16 mouse cellular contexts compared by ENCODE assay signal in the genomic region with DNA sequence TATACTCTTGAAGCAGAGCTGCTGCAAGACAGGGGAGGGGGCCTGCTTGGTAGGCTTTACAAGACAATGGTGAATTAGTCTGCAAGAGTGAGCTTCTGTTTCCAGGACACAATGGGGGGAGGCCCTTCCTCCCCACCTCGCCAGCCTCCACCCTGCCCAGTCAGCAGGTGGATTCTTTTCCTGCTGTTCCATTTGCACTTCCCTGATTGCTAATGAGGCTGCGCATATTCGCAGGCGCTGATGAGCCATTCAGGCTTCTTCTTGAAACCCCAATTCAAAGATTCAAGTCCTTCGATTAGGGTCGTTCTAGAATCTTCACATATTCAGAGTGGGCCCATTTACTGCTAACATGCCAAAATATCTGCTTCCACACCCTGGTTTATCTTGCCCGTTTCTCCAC.
"Had no signal": no experiment of that assay in that cellular context is flagged by ENCODE, and none has a peak within 500 bp of the region (broad histone marks: within the 10 kb centered on the region; RNA-seq: fewer than 3 reads in every experiment).

No protein-coding gene starts in this region.

- H3K4me1 ChIP-seq: limb, embryonic 15.5 days; liver, embryonic 12.5 days; midbrain, embryonic 15.5 days had no signal

- H3K27ac ChIP-seq: kidney, postnatal 0 days; limb, embryonic 15.5 days; liver, embryonic 12.5 days; midbrain, embryonic 15.5 days; neural tube, embryonic 13.5 days had no signal

- DNase-seq: kidney, adult 9 months; kidney, postnatal 36 days; layer of hippocampus, adult 9-11 months; layer of hippocampus, postnatal 36 days; lung, embryonic 14.5 days; lung, postnatal 10 days; lung, postnatal 4 days; spleen, adult 18-20 months; thymus, adult 2 months; thymus, postnatal 25 days had no signal

- H3K27me3 ChIP-seq: limb, embryonic 15.5 days; liver, embryonic 12.5 days; midbrain, embryonic 15.5 days; neural tube, embryonic 13.5 days had no signal

- H3K9me3 ChIP-seq: limb, embryonic 15.5 days; liver, embryonic 12.5 days; midbrain, embryonic 15.5 days; neural tube, embryonic 13.5 days had no signal

- H3K9ac ChIP-seq: limb, embryonic 15.5 days; liver, embryonic 12.5 days; lung, embryonic 14.5 days; midbrain, embryonic 15.5 days; neural tube, embryonic 13.5 days had no signal

- H3K4me3 ChIP-seq: limb, embryonic 15.5 days; liver, embryonic 12.5 days; midbrain, embryonic 15.5 days; neural tube, embryonic 13.5 days had no signal

- ATAC-seq: liver, embryonic 12.5 days; midbrain, embryonic 15.5 days had no signal

- H3K4me2 ChIP-seq: limb, embryonic 15.5 days; liver, embryonic 12.5 days; lung, embryonic 14.5 days; midbrain, embryonic 11.5 days; midbrain, embryonic 15.5 days; neural tube, embryonic 13.5 days had no signal

- H3K36me3 ChIP-seq: limb, embryonic 15.5 days; liver, embryonic 12.5 days; midbrain, embryonic 15.5 days; neural tube, embryonic 13.5 days had no signal
